Mouse (Mus musculus) retina, postnatal 1 day (tissue): ENCODE measurements at regions not wholly inside any gene's neighbourhood (a gene's known extent, or its start where the extent isn't known, plus 50 kb on each side); places are given as distances from the start of the nearest gene placed in this dataset.

ENCODE experiments used
- DNase-seq: peaks from one replicate; pipeline ENCODE4 v3.0.0-alpha.2; 2012

DNA sequence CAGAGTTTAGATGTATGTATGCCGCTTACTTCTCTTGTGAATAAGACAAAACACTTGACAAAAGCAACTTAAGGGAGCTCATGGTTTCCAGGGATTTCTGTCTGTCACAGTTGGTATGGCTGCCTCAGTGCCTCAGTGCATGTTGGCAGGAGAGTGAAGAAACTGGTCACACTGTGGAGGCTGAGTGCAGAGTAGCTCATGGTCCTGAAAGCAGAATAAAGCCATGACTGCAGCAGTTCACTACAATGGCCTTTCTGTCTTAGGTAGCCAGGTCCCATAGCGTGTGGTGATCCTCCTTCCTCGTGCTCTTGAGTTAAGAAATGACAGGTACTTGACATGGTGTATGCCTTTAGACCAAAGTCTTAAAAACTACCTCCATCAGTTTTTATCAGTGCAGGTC, 178.0 kb upstream of the Marcks start:
- no peak for DNase-seq

GRCm38 (mm10) chr10:37315804-37316203, 177.1 kb upstream of the Marcks start:
- DNase-seq, result no peak

- peak; percentile 19 for DNase-seq
Observed at GRCm38 (mm10) chr10:37314746-37315430, 176.2 kb upstream of the Marcks start.

- no peak for DNase-seq
Observed at GRCm38 (mm10) chr10:37313461-37313860, 174.7 kb upstream of the Marcks start.

GRCm38 (mm10) chr10:37310266-37310945, 171.7 kb upstream of the Marcks start:
- no peak for DNase-seq

GRCm38 (mm10) chr10:37304656-37305055, 165.9 kb upstream of the Marcks start:
- DNase-seq, result no peak

DNA sequence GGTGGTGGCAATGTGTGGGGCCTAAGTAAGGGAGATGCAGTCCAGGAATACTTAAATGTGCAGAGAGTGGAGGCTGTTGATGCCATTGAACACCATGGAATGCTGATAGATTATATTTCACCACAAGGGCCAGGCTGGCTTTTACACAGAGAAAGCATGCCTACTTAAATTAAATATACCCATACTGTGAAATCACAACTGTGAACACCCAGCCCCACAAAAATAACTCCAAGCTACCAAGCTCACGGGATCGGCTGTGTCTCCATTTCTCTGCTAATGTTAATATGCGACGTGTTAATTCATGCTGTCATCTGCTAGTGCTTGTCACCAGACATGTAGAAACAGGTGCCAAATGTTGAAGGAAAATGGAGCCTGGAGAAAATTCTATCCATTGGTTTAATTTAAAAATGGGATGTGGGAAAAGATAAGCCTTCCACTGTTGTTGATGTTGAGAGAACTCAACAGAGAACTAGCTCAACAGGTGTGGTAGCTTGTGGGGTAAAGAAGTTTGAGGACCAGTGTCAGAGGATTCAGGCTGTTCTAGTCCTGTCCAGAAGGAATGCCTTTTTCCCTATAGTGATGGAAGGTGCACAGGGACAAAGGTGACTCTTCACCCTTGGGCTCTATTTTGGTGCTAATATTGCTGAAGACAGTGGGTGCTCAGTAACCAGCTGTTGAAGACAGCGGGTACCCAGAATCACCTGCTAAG, 161.6 kb upstream of the Marcks start:
- DNase-seq, result no peak

GRCm38 (mm10) chr10:37298689-37299421, 160.1 kb upstream of the Marcks start:
- DNase-seq, result no peak

GRCm38 (mm10) chr10:37294231-37294630, 155.5 kb upstream of the Marcks start:
- no peak for DNase-seq

GRCm38 (mm10) chr10:37293292-37293691, 154.6 kb upstream of the Marcks start:
- DNase-seq, result no peak

- no peak for DNase-seq
Observed at GRCm38 (mm10) chr10:37291639-37292495, 153.1 kb upstream of the Marcks start.

DNA sequence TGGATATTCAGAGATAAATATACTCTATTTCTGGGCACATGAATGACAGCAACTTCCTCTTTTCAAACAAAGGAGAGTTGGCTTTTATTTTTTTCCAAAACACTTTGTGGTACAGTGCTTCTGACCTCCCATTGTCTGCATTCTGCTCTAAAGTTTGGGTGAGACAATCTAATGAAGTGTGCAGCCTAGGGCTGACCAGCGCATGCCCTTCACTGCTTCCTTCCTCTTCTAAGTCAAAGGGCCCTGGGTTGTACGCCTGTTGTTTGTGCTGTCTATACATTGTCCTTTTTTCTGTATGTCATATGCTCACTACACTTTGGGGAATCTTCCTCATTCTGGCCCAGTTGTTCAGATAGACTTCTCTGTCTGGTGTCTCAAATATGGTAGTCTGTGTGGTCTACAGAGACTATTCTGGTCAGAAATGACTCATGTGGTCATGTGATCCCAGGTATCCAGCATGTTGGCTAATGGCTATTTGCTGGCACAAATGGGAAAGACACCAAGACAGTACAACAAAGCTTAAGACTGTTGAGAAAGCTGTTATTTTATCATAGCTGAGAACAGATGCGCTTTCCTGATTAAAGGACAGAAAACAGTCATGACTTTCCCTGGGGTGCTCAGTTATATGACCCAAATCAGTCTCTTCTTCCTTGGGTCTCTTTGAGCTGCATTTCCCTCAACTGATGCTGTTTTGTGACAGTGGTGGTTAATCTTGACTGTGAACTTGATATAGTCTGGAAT, 151.4 kb upstream of the Marcks start:
- no peak for DNase-seq

- DNase-seq, result no peak
Observed at GRCm38 (mm10) chr10:37286305-37286704, 147.6 kb upstream of the Marcks start.

GRCm38 (mm10) chr10:37282951-37283350, 144.2 kb upstream of the Marcks start:
- DNase-seq, result peak; percentile 4

DNA sequence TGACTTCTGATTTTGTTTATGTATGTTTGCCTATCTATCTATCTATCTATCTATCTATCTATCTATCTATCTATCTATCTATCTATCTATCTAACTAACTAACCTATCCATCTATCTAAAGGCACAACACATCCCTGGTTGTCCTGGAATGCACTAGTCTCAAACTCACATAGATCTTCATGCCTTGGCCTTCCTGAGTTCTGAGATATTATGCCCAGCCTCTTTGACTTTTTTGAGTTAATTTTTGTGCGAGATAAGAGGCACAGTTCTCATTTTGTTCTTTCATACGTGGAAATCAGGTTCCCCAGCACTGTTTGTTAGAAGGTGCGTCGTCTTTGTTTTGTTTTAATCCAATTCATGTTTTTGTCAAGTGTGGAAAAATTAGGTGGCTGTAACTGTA, 142.1 kb upstream of the Marcks start:
- DNase-seq, result no peak

DNA sequence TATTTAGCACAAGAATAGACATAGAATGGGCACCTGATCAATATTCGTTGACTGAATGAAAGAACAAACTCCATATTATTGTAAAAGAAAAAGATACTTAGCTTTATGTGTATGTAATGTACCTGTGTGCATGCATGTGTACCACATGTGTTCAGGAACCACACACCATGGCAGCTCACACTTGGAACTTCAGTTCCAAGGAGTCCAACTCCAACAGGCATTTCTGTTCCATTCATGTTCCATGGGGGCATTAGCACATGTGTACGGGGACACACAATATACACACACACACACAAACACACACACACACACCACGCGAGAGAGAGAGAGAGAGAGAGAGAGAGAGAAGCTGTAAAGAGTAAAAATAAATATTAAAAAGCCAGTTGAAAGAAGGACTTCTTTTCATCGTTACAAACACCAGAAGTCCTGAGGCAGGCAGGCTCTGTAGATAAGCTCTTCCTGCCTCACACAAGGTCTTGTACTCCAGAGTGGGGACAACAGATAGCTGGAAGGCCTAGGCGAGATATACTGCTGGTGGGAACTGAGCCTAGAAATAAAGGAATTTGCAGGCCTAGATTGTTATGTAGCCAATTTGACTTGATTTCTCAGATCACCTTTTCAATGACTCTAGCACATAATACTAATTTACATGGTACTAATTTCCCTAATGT, 141.6 kb upstream of the Marcks start:
- no peak for DNase-seq

GRCm38 (mm10) chr10:37279316-37279715, 140.6 kb upstream of the Marcks start:
- DNase-seq, result no peak

DNA sequence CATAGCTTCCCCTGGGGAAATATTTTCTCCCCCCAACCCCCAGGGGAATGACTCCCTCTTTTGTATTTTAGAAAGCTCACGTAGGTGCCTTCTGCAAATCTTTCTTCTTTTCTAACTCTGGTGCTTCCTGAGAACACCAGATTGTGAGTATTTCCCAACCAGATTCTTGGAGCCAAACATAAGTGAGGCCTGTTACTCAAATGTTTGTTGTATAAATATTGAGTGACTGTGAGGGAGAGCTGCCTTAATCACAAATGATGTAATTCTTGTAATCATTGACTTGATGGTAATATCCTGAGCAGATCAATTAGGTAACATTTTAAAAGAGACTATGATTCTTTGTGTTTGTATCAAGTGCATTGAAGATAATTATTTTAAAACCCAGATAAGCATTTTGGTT, 137.1 kb upstream of the Marcks start:
- no peak for DNase-seq

GRCm38 (mm10) chr10:37275271-37275670, 136.6 kb upstream of the Marcks start:
- no peak for DNase-seq

GRCm38 (mm10) chr10:37271967-37272366, 133.2 kb upstream of the Marcks start:
- DNase-seq, result no peak
